Mouse (Mus musculus): ENCODE data around the gene Fnbp4.

- TF ChIP-seq POLR2A (IDR thresholded peaks at IDR 0.05; ENCODE audit: insufficient read length, low read depth) (no peak), POLR2AphosphoS2 (IDR thresholded peaks at IDR 0.05; ENCODE audit: insufficient read length, low read depth) (no peak), E2F4 (IDR thresholded peaks at IDR 0.05; ENCODE audit: insufficient read depth) (no peak), MAX (IDR thresholded peaks at IDR 0.05; ENCODE audit: low read depth) (no peak), TCF3 (IDR thresholded peaks at IDR 0.05; ENCODE audit: insufficient read length, low read depth) (no peak), TCF12 (IDR thresholded peaks at IDR 0.05; ENCODE audit: insufficient read depth, poor library complexity, severe bottlenecking) (no peak), MYOD1 (IDR thresholded peaks at IDR 0.05; ENCODE audit: control insufficient read depth in 1 of 3, insufficient read length in 2 of 3, low read depth in 2 of 3) (no peak)
Measured at GRCm38 (mm10) chr2:90753565-90753964, 8.4 kb downstream of the Fnbp4 start.

All from myocyte (in vitro differentiated cells).